Mouse (Mus musculus) C2C12 (cell line): ENCODE data around the gene Tmem150a.

Experiments
- CTCF ChIP-seq: IDR thresholded peaks from one replicate; pipeline ENCODE4 v1.5.1; 2011; ENCODE audit not compliant: control insufficient read depth, insufficient read depth, insufficient read length
- MYOG ChIP-seq: IDR thresholded peaks from one replicate; pipeline ENCODE4 v1.6.1; 2011; ENCODE audit not compliant: control insufficient read depth, insufficient read length; ENCODE audit errors: extremely low read depth

GRCm38 (mm10) chr6:72333111-72333510 is 22.1 kb upstream of the Tmem150a start:
- no peak for TF ChIP-seq MYOG
- no peak for TF ChIP-seq CTCF
